Mouse (Mus musculus) heart, postnatal 0 days (tissue): ENCODE measurements around the gene Gm49661.

ENCODE experiments used
- CTCF ChIP-seq: IDR thresholded peaks from 2 replicates; pipeline ENCODE4 v1.5.1; 2016; ENCODE audit warnings: antibody characterized with exemption, control low read depth, low read depth
- EP300 ChIP-seq: IDR thresholded peaks from 2 replicates; pipeline ENCODE4 v1.6.1; 2016; ENCODE audit warnings: antibody characterized with exemption, low read depth

GRCm38 (mm10) chr8:84965731-84966291 is 3.4 kb downstream of the Gm49661 start:
- TF ChIP-seq CTCF = 0 out of 2 replicates have a peak, but pooled peaks have one; percentile 8
- TF ChIP-seq EP300 = no peak
